Mouse (Mus musculus) lung, postnatal 0 days (tissue): ENCODE data around the gene Cc2d2a.

Experiments
- CTCF ChIP-seq: IDR thresholded peaks from 2 replicates; pipeline ENCODE4 v1.5.1; 2016; ENCODE audit warnings: antibody characterized with exemption, mild to moderate bottlenecking
- EP300 ChIP-seq: IDR thresholded peaks from 2 replicates; pipeline ENCODE4 v1.6.1; 2016; ENCODE audit warnings: antibody characterized with exemption, mild to moderate bottlenecking, control low read depth

- TF ChIP-seq EP300 = no peak
- no peak for TF ChIP-seq CTCF
Measured at GRCm38 (mm10) chr5:43748039-43748438, 85.9 kb downstream of the Cc2d2a start.
